Mouse (Mus musculus) C2C12 (cell line): ENCODE measurements around the gene Gprc5d. TPM values are rescaled to one million over a fixed set of nuclear protein-coding genes. Genes with fewer than 3 reads are reported as not detected.

ENCODE experiments used
- H3K27me3 ChIP-seq: one replicate; pipeline ENCODE4 v1.6.1; 2011; ENCODE audit not compliant: control insufficient read depth, insufficient read depth, insufficient read length
- H3K36me3 ChIP-seq: one replicate; pipeline ENCODE4 v1.6.1; 2011; ENCODE audit not compliant: control insufficient read depth, insufficient read depth
- H3K4me3 ChIP-seq: one replicate; pipeline ENCODE4 v1.5.1; 2011; ENCODE audit warnings: mild to moderate bottlenecking, control low read depth; ENCODE audit not compliant: poor library complexity, insufficient read depth, severe bottlenecking
- H3K79me2 ChIP-seq: one replicate; pipeline ENCODE4 v1.6.1; 2011; ENCODE audit not compliant: control insufficient read depth, insufficient read depth
- H3K79me3 ChIP-seq: one replicate; pipeline ENCODE4 v1.6.1; 2011; ENCODE audit warnings: low read depth, control low read depth
- H3ac ChIP-seq: one replicate; pipeline ENCODE3; 2011; ENCODE audit warnings: low read depth; ENCODE audit not compliant: control insufficient read depth, insufficient read length
- CEBPB ChIP-seq: IDR thresholded peaks from one replicate; pipeline ENCODE4 v1.6.1; 2011; ENCODE audit warnings: low read depth, mild to moderate bottlenecking, control low read depth, moderate library complexity
- CTCF ChIP-seq: IDR thresholded peaks from one replicate; pipeline ENCODE4 v1.5.1; 2011; ENCODE audit not compliant: control insufficient read depth, insufficient read depth, insufficient read length
- FOSL1 ChIP-seq: IDR thresholded peaks from one replicate; pipeline ENCODE4 v1.8.0; 2011; ENCODE audit warnings: mild to moderate bottlenecking, low read length; ENCODE audit not compliant: poor library complexity, insufficient read depth, severe bottlenecking
- MAX ChIP-seq: IDR thresholded peaks from one replicate; pipeline ENCODE4 v1.6.1; 2011; ENCODE audit warnings: mild to moderate bottlenecking, control low read depth
- MYOD1 ChIP-seq: IDR thresholded peaks from one replicate; pipeline ENCODE4 v1.6.1; 2011; ENCODE audit warnings: low read depth; ENCODE audit not compliant: control insufficient read depth, insufficient read length
- MYOG ChIP-seq: IDR thresholded peaks from one replicate; pipeline ENCODE4 v1.6.1; 2011; ENCODE audit not compliant: control insufficient read depth, insufficient read length; ENCODE audit errors: extremely low read depth
- USF1 ChIP-seq: IDR thresholded peaks from one replicate; pipeline ENCODE4 v1.6.1; 2011; ENCODE audit warnings: low read depth, mild to moderate bottlenecking, control low read depth, moderate library complexity
- polyA plus RNA-seq: library from polyadenylated mRNA; unstranded; fragments of >200 nt; fragmentation: generic; extraction: Trizol; gene quantifications from one replicate; pipeline ENCODE4 v1.2.1, GENCODE M21; 2012; ENCODE audit warnings: missing spikeins

Gene Gprc5d
- polyA plus RNA-seq, 1 experiment = not detected

DNA sequence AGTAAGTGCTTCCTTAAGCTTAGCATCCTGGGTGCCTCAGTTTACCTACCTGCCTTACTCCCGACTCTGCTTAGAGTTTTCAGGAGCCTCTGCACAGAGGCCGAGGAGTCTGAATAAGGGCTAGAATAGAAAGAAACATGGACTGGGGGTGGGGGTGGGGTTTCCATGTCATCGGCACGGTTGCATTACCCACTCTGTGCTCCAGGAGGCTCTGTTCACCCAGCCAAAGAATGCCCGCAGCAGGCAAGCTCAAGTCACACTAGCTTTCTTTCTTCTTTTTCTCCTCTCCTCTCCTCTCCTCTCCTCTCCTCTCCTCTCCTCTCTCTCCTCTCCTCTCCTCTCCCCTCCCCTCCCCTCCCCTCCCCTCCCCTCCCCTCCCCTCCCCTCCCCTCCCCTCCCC is 32.2 kb upstream of the Gprc5d start:
- Histone ChIP-seq H3K79me3 (no peaks in the 10 kb centered on the region), H3K36me3 (no peaks in the 10 kb centered on the region), H3K4me3 (no peak overlapping the region), H3K79me2 (no peaks in the 10 kb centered on the region), H3K27me3 (no peaks in the 10 kb centered on the region), H3ac (no peak overlapping the region)
- TF ChIP-seq CEBPB (no peak), MAX (no peak), MYOD1 (no peak)

GRCm38 (mm10) chr6:135149722-135150121 is 31.6 kb upstream of the Gprc5d start:
- H3ac ChIP-seq = no peak overlapping the region

DNA sequence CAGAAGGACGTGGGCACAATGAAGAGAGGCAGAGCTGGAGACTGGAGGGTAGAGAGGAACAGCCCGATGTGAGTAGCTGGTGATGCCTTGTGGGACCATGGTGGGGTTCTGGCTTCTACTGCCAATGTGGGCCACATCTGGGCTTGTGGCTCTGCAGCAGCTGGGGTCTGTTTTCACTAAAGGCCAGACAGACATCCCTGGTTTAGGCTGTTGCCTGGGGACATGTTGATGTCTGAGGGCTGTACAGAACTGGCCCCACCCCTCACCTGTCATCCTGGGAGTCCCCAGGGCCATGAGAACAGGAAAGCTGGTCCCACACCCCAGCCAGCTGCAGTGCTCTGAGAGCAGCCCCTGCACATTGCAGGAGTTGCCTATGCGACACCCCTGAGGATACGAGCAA is 31.1 kb upstream of the Gprc5d start:
- H3K36me3 ChIP-seq = no peaks in the 10 kb centered on the region
- H3K79me2 ChIP-seq = no peaks in the 10 kb centered on the region
- TF ChIP-seq FOSL1 (no peak), CEBPB (no peak), MAX (no peak), USF1 (no peak), CTCF (no peak), MYOD1 (no peak), MYOG (no peak)
- H3K27me3 ChIP-seq = no peaks in the 10 kb centered on the region
- H3K4me3 ChIP-seq = no peak overlapping the region
- no peak overlapping the region for H3ac ChIP-seq
- no peaks in the 10 kb centered on the region for H3K79me3 ChIP-seq

More at GRCm38 (mm10) chr6:135149722-135150121, 31.6 kb upstream of the Gprc5d start:
- no peak for TF ChIP-seq MYOD1
- H3K79me2 ChIP-seq = no peaks in the 10 kb centered on the region
- H3K79me3 ChIP-seq = no peaks in the 10 kb centered on the region
- no peaks in the 10 kb centered on the region for H3K36me3 ChIP-seq
- H3K27me3 ChIP-seq = no peaks in the 10 kb centered on the region
- H3K4me3 ChIP-seq = no peak overlapping the region

- no peaks in the 10 kb centered on the region for H3K27me3 ChIP-seq
- H3K79me2 ChIP-seq = no peaks in the 10 kb centered on the region
- H3ac ChIP-seq = no peak overlapping the region
- TF ChIP-seq CEBPB = no peak
- no peak for TF ChIP-seq FOSL1
- no peak for TF ChIP-seq MYOG
- TF ChIP-seq MYOD1 = no peak
- TF ChIP-seq USF1 = no peak
- TF ChIP-seq CTCF = no peak
- TF ChIP-seq MAX = no peak
- H3K79me3 ChIP-seq = no peaks in the 10 kb centered on the region
- H3K4me3 ChIP-seq = no peak overlapping the region
- no peaks in the 10 kb centered on the region for H3K36me3 ChIP-seq
Measured at GRCm38 (mm10) chr6:135148506-135148905, 30.4 kb upstream of the Gprc5d start.

- Histone ChIP-seq H3K79me3 (no peaks in the 10 kb centered on the region), H3ac (no peak overlapping the region), H3K79me2 (no peaks in the 10 kb centered on the region), H3K27me3 (no peaks in the 10 kb centered on the region), H3K4me3 (no peak overlapping the region), H3K36me3 (no peaks in the 10 kb centered on the region)
- no peak for TF ChIP-seq MAX
- TF ChIP-seq CTCF = no peak
- no peak for TF ChIP-seq CEBPB
- no peak for TF ChIP-seq MYOG
- no peak for TF ChIP-seq USF1
- TF ChIP-seq MYOD1 = no peak
- no peak for TF ChIP-seq FOSL1
Measured at GRCm38 (mm10) chr6:135145976-135146375, 27.9 kb upstream of the Gprc5d start.

DNA sequence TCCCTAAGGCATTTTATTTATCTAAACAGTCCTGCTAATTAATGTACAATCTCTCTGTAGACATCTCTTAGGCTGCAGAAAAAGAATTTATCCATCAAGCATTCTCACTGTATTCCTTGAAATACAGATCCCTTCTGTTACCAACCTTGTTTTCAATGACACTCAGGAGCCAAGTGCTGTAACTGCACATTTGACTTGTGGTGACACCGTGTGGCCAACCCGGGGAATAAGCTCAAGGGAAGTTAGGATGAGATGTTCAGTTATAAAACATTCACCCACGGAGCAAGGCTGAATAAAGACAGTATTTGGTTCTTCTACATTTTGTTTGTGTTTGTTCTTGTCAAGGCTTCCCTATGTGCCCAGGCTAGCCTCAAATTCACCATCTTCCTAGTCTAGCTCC is 26.4 kb upstream of the Gprc5d start:
- Histone ChIP-seq H3K36me3 (no peaks in the 10 kb centered on the region), H3K4me3 (no peak overlapping the region)
- TF ChIP-seq FOSL1 = no peak
- peak; percentile 59 for TF ChIP-seq CTCF
- no peak for TF ChIP-seq MYOD1
- no peak for TF ChIP-seq MYOG

GRCm38 (mm10) chr6:135143151-135143550 is 25.1 kb upstream of the Gprc5d start:
- TF ChIP-seq CTCF (no peak), CEBPB (no peak), MYOD1 (no peak), MYOG (no peak), MAX (no peak), FOSL1 (no peak), USF1 (no peak)
- Histone ChIP-seq H3K4me3 (no peak overlapping the region), H3K27me3 (no peaks in the 10 kb centered on the region), H3ac (no peak overlapping the region), H3K79me2 (no peaks in the 10 kb centered on the region), H3K36me3 (no peaks in the 10 kb centered on the region), H3K79me3 (no peaks in the 10 kb centered on the region)

More for the DNA sequence above, 26.4 kb upstream of the Gprc5d start:
- Histone ChIP-seq H3K79me2 (no peaks in the 10 kb centered on the region), H3ac (no peak overlapping the region), H3K27me3 (no peaks in the 10 kb centered on the region), H3K79me3 (no peaks in the 10 kb centered on the region)
